Mouse (Mus musculus) lung, embryonic 15.5 days (tissue): ENCODE results near the gene Mxd4. TPM values are rescaled to one million over a fixed set of nuclear protein-coding genes. Genes with fewer than 3 reads are reported as not detected.
A peak's percentile ranks its signal among the peaks of the same experiment; 100 is the strongest.

ENCODE experiments used
- ATAC-seq: fragments of 200-750 bp; cut with Nextera tagmentation; 2 replicates; pipeline ENCODE4 v1.8.0; 2017; ENCODE audit warnings: moderate number of reproducible peaks, borderline replicate concordance; ENCODE audit not compliant: low FRiP score, low TSS enrichment; ENCODE audit errors: extremely low read depth
- H3K27ac ChIP-seq: fragments of 300-500 bp; sonication (generic); 2 replicates; pipeline ENCODE4 v1.5.1; 2015; ENCODE audit warnings: moderate library complexity, mild to moderate bottlenecking, inconsistent platforms
- H3K27me3 ChIP-seq: fragments of 300-500 bp; sonication (generic); 2 replicates; pipeline ENCODE4 v1.6.1; 2015; ENCODE audit warnings: inconsistent platforms
- H3K36me3 ChIP-seq: fragments of 300-500 bp; sonication (generic); 2 replicates; pipeline ENCODE4 v1.6.1; 2015; ENCODE audit warnings: inconsistent platforms
- H3K4me1 ChIP-seq: fragments of 300-500 bp; sonication (generic); 2 replicates; pipeline ENCODE4 v1.6.1; 2015; ENCODE audit warnings: inconsistent platforms
- H3K4me2 ChIP-seq: fragments of 300-500 bp; sonication (generic); 2 replicates; pipeline ENCODE4 v1.6.1; 2015; ENCODE audit warnings: inconsistent platforms, mild to moderate bottlenecking, moderate library complexity
- H3K4me3 ChIP-seq: fragments of 300-500 bp; sonication (generic); 2 replicates; pipeline ENCODE4 v1.5.1; 2015; ENCODE audit warnings: mild to moderate bottlenecking, inconsistent platforms
- H3K9ac ChIP-seq: fragments of 300-500 bp; sonication (generic); 2 replicates; pipeline ENCODE4 v1.6.1; 2015; ENCODE audit warnings: inconsistent platforms
- H3K9me3 ChIP-seq: fragments of 300-500 bp; sonication (generic); 2 replicates; pipeline ENCODE4 v1.6.1; 2016; ENCODE audit warnings: inconsistent platforms
- WGBS: fragments of 180-500 bp; shearing (Covaris S2); methylation state at CpG from one replicate; pipeline ENCODE4 v1.1.7; 2015; 5-methylcytosine and 5-hydroxymethylcytosine counted together
- polyA plus RNA-seq: library from polyadenylated mRNA; unstranded; fragments of >200 nt; fragmentation: Nextera tagmentation; extraction: Ambion mirVana; gene quantifications from 2 replicates; pipeline ENCODE4 v1.2.1, GENCODE M21; 2015

Gene Mxd4
- polyA plus RNA-seq, 1 experiment from 2014 or later: 50.0 TPM

DNA sequence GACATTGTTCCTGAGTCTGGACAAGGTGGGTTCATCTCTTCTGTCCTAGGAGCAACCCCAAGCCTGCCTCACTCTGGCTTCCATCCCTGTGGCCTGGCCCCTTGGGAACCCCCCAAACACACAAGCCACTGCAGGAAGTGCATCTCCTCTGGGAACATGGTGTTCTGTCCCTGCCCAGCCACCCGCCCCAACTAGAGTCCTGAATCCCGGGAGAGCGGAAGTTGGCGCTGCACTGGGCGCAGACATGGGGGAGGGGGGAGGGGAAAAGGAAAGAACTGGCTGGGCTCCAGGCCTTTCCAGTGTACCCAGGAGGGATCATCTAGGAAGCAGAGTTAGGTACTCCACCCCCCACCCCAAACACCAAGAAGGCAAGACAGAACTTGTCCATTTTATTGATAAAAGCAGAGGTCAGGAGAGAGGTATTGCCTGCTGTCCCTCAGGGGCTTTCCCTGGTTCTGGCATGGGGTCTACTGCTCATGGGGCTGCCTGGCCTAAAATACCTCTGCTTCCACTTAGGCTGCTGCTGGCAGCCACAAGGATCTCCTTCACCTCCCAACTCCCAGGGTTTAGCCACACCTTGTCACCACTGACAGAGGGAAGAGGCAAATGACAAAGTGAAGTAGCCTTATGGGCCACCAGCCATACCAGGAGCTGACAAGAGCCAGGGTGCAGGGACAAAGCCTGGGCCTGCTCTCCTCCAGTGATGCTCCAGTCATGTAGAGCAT lies 4.2 kb downstream of the Mxd4 start:
- Histone ChIP-seq H3K9ac (no peak overlapping the region), H3K36me3 (peaks cover 24% of the 10 kb centered on the region), H3K27me3 (no peaks in the 10 kb centered on the region), H3K27ac (peak overlapping the region; percentile 40; the same call in 1 of the 2 replicates), H3K4me2 (0 out of 2 replicates have a peak overlapping the region, but pooled peaks have one; percentile 9), H3K4me3 (no peak overlapping the region), H3K4me1 (peaks cover 39% of the 10 kb centered on the region), H3K9me3 (no peaks in the 10 kb centered on the region)
- 59% methylated on average over 5 of the region's 5 CpGs for WGBS
- no peak for ATAC-seq

DNA sequence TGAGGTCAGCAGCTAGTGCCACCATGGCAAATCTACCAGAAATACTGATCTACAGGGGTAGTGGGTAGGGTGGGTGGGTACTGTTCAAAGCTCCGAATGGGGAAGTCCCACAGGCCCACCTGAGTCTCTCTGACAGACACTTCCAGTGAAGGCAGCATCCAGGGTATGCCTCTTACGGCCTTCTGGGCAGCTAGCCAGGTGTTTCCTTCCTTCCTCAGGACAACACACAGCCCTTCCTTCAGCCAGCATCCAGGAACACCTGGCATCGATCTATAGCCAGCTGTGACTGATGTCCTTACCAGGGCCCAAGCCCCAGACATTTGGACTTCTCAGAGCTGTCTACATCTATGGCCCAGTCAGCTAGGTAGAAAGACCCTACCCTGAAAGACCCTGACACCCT lies 5.0 kb downstream of the Mxd4 start:
- no peak overlapping the region for H3K27ac ChIP-seq
- WGBS: 56% methylated on average over 3 of the region's 3 CpGs
- no peak overlapping the region for H3K4me2 ChIP-seq
- H3K27me3 ChIP-seq: no peaks in the 10 kb centered on the region
- H3K9me3 ChIP-seq: no peaks in the 10 kb centered on the region
- H3K4me3 ChIP-seq: no peak overlapping the region
- H3K9ac ChIP-seq: no peak overlapping the region
- no peak for ATAC-seq
- H3K36me3 ChIP-seq: peaks cover 32% of the 10 kb centered on the region
- peaks cover 38% of the 10 kb centered on the region for H3K4me1 ChIP-seq

DNA sequence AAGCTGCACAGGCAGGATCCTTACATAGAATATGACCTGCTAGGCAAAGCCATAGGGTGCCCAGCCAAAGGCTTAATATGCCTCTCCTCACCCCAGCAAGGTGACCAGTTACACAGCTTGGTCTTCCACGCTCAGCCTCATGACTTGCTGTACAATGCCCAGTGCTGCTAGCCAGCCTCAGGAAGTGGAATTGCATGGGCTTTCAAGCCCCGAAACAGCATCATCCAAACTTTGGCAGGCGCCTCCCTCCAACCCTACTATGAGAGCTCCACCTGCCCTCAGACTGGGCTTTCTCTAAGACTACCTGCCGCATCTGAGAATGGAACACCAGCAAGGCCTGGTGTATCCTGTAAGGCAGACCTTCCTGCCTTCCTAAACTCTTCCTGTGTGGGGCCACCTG lies 9.7 kb downstream of the Mxd4 start:
- Histone ChIP-seq H3K9me3 (no peaks in the 10 kb centered on the region), H3K4me2 (no peak overlapping the region), H3K4me1 (peaks cover under 1% of the 10 kb centered on the region), H3K4me3 (no peak overlapping the region), H3K27me3 (no peaks in the 10 kb centered on the region), H3K9ac (no peak overlapping the region), H3K27ac (no peak overlapping the region), H3K36me3 (peaks cover 69% of the 10 kb centered on the region)
- WGBS: 94% methylated on average over 4 of the region's 4 CpGs
- no peak for ATAC-seq

DNA sequence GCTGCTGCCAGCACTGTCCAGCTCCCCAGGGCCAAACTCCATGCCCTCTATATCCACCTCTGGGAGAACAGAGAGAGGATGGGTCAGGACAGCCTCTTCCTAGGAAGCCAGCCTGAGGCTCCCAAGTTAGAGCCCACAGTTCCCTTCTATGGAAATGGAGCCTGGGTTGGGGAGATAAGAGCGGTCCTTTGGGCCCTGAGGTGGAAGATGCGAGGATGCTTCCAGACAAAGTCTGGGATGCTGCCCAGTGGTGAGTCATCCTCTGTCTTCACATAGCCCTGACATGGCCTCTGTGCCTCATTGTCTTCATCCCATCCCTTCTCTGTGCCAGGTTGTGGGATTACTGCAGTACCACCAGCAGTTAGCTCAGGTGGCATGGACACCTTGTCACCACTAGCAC lies 10.4 kb downstream of the Mxd4 start:
- no peak for ATAC-seq
- H3K27ac ChIP-seq: no peak overlapping the region
- no peaks in the 10 kb centered on the region for H3K27me3 ChIP-seq
- H3K9ac ChIP-seq: no peak overlapping the region
- no peaks in the 10 kb centered on the region for H3K9me3 ChIP-seq
- H3K4me1 ChIP-seq: no peaks in the 10 kb centered on the region
- H3K36me3 ChIP-seq: peaks cover 68% of the 10 kb centered on the region
- 91% methylated on average over 2 of the region's 2 CpGs for WGBS
- H3K4me2 ChIP-seq: no peak overlapping the region
- H3K4me3 ChIP-seq: no peak overlapping the region

DNA sequence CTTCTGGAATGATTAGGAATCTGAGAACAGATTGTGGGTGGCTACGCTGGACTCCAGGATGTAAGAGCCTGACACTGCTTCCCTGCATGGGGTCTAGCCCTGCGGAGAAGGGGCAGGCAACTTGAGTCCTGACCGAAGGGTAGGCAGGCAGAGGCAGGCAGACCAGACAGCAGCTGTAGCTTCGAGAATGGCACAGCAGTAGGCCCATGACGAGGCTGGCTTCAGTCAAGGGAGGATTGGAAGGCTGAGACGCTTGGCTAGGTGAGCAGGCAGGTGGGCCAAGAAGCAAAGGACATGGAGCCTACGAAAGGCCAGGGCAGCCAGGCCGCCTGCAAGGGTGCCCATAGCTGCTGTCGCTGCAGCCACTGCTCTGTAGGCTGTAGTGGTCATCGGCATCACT lies 10.8 kb downstream of the Mxd4 start:
- H3K4me2 ChIP-seq: no peak overlapping the region
- no peak overlapping the region for H3K4me3 ChIP-seq
- H3K9me3 ChIP-seq: no peaks in the 10 kb centered on the region
- no peak overlapping the region for H3K27ac ChIP-seq
- peaks cover 68% of the 10 kb centered on the region for H3K36me3 ChIP-seq
- no peaks in the 10 kb centered on the region for H3K27me3 ChIP-seq
- 84% methylated on average over 10 of the region's 10 CpGs for WGBS
- H3K9ac ChIP-seq: no peak overlapping the region
- no peaks in the 10 kb centered on the region for H3K4me1 ChIP-seq
- no peak for ATAC-seq

DNA sequence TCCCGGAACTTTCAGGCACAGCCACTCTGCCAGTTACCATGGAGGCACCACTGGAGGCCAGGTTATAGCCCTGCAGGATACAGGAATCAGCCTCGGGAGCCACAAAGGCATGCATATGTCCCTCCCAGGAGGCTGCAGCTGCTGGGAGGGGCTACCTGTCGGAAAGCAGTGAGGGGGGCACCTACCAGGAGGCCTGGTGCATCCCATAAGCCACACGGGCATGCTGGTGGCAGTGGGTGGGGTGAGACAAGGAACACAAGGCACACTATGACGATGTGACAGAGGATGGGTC lies 12.2 kb downstream of the Mxd4 start:
- no peak overlapping the region for H3K9ac ChIP-seq
- ATAC-seq: no peak
- H3K27ac ChIP-seq: no peak overlapping the region

DNA sequence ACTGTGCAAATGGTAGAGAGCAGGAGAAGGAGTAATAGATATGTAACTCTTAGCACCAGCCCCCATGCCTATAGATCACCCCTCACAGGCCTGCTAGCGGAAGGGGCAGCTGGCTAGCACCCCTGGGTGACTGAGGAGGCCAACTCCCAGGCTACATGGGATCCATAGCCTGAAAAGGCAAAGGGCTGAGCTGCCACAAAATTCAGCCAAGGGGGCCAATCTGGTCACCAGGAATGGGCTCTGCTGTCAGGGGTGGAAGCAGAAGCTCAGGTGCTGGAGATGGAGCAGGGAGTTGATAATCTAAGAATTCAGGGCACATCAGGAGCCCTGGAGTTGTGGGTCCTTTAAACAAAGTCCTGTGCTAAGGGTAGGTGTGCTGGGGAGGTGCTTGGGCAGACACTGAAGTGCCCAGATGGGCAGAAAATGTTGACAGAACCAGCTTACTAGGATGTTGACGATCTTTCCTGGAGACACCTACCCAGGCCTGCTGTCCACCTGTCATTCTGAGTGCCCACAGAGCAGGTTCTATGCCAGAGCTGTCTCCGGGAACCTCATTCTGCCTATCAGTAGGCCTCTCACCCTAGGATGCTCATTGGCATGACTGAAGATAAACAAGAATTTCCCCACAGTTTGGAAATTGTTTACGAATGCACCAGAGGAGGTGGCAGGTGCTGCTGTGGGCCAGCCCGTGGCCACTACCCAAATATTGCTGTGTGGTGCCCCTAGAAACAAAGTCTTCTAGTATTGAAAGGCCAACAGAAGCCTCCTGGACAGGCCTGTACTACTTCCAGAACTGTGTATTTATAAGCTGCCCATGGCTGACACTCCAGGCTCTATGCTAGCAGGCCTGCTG lies 12.7 kb downstream of the Mxd4 start:
- peaks cover 58% of the 10 kb centered on the region for H3K36me3 ChIP-seq
- H3K27ac ChIP-seq: no peak overlapping the region
- no peak overlapping the region for H3K4me2 ChIP-seq
- 68% methylated on average over 5 of the region's 5 CpGs for WGBS
- H3K4me3 ChIP-seq: no peak overlapping the region
- no peaks in the 10 kb centered on the region for H3K27me3 ChIP-seq
- H3K9me3 ChIP-seq: no peaks in the 10 kb centered on the region
- ATAC-seq: no peak
- H3K4me1 ChIP-seq: peaks cover 5% of the 10 kb centered on the region; the same call in 1 of the 2 replicates
- no peak overlapping the region for H3K9ac ChIP-seq

More for the DNA sequence above, 12.2 kb downstream of the Mxd4 start:
- no peaks in the 10 kb centered on the region for H3K27me3 ChIP-seq
- no peak overlapping the region for H3K4me3 ChIP-seq
- peaks cover 64% of the 10 kb centered on the region for H3K36me3 ChIP-seq
- H3K9me3 ChIP-seq: no peaks in the 10 kb centered on the region
- WGBS: 48% methylated on average over 5 of the region's 5 CpGs
- H3K4me2 ChIP-seq: no peak overlapping the region
- H3K4me1 ChIP-seq: 0 out of 2 replicates have a peak, but pooled peaks cover under 1% of the 10 kb centered on the region

DNA sequence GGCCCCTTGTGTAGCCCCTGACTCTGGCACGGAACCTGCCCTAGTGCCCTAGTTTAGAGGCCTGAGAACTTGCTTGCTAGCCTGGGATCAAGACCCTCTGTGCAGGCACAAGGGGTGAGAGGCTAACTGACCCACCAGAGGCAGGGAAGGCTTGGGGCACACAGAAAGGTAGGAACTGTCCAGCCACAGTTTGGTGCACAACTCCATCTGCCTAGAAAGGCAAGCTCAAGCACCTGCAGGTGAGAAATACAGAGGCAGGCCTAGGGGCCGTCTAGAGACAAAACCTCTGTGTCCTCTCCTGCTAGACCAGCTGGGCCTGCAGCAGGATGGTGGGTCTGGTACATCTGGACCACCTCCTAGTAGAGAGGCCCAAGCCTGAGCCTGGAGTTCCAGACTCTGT lies 13.5 kb downstream of the Mxd4 start:
- WGBS: 88% methylated on average over 2 of the region's 2 CpGs
- no peak overlapping the region for H3K4me2 ChIP-seq
- H3K36me3 ChIP-seq: peaks cover 54% of the 10 kb centered on the region
- H3K4me3 ChIP-seq: no peak overlapping the region
- ATAC-seq: no peak
- H3K27ac ChIP-seq: no peak overlapping the region
- no peaks in the 10 kb centered on the region for H3K27me3 ChIP-seq
- peaks cover 7% of the 10 kb centered on the region; the same call in 1 of the 2 replicates for H3K4me1 ChIP-seq
- H3K9me3 ChIP-seq: no peaks in the 10 kb centered on the region
- H3K9ac ChIP-seq: no peak overlapping the region

DNA sequence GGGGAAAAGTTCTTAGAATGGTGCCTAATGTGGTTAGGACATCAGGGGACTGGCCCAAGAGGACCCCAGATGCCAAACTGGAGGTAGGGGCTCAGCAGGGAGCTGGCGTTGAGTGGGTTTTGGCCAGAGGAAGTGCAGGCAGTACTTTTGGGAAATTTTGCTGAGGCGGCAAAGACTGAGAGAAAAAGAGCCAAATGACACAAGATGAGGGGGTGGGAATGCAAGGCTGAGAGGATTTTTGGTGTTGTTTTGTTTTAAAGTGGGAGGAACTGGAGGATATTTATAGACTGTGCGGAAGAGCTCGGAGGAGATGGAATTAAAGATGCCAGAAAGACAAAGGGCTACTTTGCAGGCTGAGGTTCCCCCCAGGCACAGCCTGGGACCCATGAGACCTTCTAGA lies 16.8 kb downstream of the Mxd4 start:
- no peak overlapping the region for H3K4me2 ChIP-seq
- peak overlapping the region; percentile 90 for H3K27ac ChIP-seq
- WGBS: 75% methylated on average over 4 of the region's 4 CpGs
- H3K9me3 ChIP-seq: no peaks in the 10 kb centered on the region
- H3K4me1 ChIP-seq: peaks cover 19% of the 10 kb centered on the region
- ATAC-seq: no peak
- H3K36me3 ChIP-seq: peaks cover 23% of the 10 kb centered on the region
- H3K9ac ChIP-seq: no peak overlapping the region
- no peaks in the 10 kb centered on the region for H3K27me3 ChIP-seq
- H3K4me3 ChIP-seq: no peak overlapping the region

DNA sequence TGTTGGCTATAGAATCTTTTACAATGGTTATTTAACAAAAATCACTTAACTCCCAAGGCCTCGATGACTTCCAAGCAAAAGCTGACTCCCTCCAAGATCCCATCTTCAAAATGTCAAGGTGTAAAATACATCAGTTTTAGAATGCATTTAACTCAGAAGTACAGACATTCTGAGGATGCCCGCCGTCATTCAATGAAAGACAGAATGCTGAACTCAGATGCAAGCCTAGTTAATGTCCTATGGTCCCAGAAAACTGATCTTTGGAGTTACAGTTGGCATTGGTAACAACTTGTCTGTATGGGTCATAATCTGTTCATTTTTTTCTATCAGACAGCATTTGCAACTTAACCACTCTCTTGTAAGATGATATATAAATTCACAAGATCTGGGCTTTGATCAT lies 17.6 kb downstream of the Mxd4 start:
- Histone ChIP-seq H3K9me3 (no peaks in the 10 kb centered on the region), H3K4me1 (peaks cover 25% of the 10 kb centered on the region)

DNA sequence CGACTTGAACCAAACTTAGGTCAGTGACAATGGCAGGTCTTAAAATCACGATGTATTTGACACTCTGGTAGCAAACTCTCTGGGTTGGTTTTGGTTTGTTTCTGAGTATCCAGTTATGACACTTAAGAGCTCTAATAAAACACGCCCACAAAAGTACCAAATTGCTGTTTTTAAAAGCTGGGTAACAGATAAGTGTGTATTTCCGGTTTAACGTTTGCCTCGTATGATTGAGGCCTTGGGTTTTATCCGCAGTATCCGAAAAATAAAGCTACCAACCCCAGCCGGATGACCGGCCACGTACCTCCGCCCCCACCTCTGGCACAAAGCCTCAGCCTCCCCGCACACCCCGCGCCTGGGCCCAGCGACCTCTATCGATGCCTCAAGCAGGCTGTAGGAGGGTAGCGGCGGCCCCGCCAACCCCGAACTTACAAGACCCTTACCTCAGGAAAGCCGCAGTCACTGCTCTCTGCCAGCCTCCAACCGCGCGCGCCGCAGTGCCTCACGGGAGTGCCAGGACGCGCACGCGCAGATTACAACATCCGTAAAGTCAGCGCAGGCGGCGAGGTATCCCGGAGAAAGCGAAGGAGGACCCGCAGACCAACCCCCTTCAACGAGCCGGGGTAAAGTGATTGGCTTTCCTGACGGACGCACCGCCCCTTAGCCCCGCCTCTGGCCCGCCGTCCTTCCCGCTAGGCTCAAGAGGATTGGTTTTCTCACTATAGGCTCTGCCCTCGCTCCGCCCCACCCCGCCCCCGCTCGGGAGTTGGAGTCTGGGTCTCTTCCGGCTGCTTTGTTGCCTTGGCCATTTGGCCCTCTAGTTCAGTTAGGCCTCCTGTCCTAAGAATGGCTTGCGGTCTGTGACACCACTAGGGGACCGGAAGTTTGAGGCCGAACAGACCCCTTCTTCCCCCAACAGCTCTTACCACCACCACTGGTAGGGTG lies 18.3 kb downstream of the Mxd4 start, which contains the start of the genes Poln and Haus3:
Poln (minus strand) TSS at position 499 of the 942 bp plus-strand sequence.
Haus3 (minus strand) TSS at position 578 of the 942 bp plus-strand sequence.
- peaks cover 27% of the 10 kb centered on the region for H3K4me1 ChIP-seq
- no peaks in the 10 kb centered on the region for H3K27me3 ChIP-seq
- peak; percentile 100 for ATAC-seq
- peak within 1 kb of the TSS; percentile 59 for H3K4me2 ChIP-seq
- no peaks in the 10 kb centered on the region for H3K9me3 ChIP-seq
- peaks cover 9% of the 10 kb centered on the region; the same call in 1 of the 2 replicates for H3K36me3 ChIP-seq
- H3K9ac ChIP-seq: peak within 1 kb of the TSS; percentile 85
- H3K27ac ChIP-seq: peak within 1 kb of the TSS; percentile 90
- WGBS: under 1% methylated on average over 57 of the region's 57 CpGs
- peak within 1 kb of the TSS; percentile 78 for H3K4me3 ChIP-seq

More for the DNA sequence above, 17.6 kb downstream of the Mxd4 start:
- WGBS: 80% methylated on average over 3 of the region's 3 CpGs
- ATAC-seq: no peak
- H3K27ac ChIP-seq: peak overlapping the region; percentile 90
- H3K36me3 ChIP-seq: peaks cover 16% of the 10 kb centered on the region
- H3K9ac ChIP-seq: peak overlapping the region; percentile 35
- H3K27me3 ChIP-seq: no peaks in the 10 kb centered on the region
- H3K4me2 ChIP-seq: peak overlapping the region; percentile 58
- H3K4me3 ChIP-seq: peak overlapping the region; percentile 78
